Mouse (Mus musculus): ENCODE measurements at regions not wholly inside any gene's neighbourhood (a gene's known extent, or its start where the extent isn't known, plus 50 kb on each side); places are given as distances from the start of the nearest gene placed in this dataset.

DNA sequence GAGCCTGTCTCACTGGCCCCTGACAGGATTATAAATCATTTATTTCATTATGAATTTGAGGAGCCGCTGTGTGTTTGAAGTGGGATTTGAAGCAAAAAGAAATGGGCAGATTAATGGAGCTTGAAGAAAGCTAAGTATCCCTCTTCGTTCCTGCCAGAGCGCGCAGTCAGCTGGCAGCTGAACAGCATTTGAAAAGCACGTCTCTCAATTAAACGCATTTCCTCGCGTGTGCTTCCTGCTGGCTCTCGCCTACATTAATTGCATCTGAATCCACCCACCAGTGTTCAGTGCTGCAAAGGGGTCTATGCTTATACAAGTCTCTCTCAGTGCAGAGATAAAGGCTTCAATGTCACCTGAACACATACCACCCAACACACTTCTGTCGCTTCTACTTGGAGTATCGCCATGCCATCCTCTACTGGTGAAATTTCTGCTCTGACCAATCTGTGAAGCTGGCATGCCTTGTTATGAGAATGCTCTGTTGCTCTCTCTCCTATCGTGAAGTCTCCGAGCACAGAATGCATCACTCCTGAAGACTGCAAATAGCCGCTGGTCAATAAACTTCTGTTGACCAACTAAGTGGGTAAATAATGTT lies 235.3 kb downstream of the Mycn start:
- DNase-seq (ENCODE audit: low read depth, low spot score), result no peak

GRCm38 (mm10) chr12:12701735-12702134 lies 240.0 kb downstream of the Mycn start:
- no peak for DNase-seq (ENCODE audit: low read depth, low spot score)

DNA sequence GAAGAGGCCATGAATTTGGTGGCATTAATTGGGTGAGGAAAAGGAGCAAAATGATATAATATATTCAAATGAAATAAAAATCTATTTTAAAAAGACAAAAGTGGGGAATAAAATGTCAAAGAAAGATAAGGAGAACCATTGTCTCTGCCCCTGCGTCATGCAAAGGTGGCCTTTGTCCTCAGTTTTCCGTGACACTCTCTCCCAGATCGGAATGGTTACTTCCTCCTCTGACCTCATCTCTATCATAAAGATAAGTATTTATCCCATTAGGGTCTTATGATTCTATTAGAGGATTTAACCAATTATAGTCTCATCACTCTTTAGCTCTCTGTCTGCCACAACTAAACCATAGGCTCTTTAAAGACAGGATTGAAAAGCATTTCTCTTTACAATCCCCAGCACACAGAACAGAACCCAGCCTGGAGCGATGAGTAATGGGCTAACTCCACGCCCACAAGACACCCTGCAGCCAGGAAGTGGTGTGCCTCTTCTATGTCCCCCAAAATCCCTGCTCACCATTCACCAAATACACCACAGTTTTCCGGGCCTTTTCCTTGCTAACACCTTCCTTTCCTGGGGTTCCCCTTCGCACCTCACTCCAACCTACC lies 240.6 kb downstream of the Mycn start:
- no peak for DNase-seq (ENCODE audit: low read depth, low spot score)

DNA sequence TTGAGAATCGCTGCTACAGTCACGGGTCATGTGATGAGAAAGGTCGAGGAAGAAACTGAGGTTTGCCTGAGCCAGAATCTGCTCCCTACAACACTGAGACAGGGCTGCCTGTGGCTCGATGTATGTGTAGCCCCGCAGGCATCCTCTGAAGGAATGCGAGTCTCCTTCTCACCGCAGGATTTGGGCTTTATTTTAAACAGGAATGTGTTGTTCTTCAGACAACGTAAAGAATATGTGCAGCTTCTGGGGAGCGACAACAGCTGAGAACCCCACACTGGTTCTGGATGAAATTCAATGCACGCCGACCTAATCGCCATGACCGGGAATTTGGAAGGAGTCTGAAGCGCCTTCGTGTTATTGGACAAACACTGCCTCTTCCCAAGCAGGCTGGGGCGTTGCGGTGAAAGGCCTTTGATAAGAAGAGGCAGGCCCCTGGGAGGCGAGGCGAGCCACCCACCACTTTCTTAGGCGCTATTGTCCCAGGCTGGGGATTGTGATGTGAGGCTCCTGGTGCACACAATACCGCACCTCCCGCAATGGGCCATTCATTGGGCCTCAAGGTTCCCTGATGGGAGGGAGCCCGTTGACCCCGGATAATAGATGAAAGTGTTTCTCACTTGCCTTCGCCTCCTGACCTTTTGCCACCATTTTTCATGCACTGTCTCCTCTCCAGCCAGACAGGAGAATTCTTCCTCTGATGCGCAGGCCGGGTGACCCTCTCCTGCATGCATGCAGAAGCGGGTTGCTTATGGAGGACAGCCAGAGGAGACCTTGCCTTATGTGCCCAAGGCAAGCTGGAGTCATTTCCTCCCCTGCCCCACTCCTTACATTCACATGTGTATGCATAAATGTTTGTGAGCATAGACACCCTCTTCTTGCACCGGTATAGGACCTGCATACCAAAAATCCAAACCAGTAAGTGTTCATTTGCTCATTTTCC lies 247.6 kb downstream of the Mycn start:
- no peak for DNase-seq (ENCODE audit: low read depth, low spot score)

DNA sequence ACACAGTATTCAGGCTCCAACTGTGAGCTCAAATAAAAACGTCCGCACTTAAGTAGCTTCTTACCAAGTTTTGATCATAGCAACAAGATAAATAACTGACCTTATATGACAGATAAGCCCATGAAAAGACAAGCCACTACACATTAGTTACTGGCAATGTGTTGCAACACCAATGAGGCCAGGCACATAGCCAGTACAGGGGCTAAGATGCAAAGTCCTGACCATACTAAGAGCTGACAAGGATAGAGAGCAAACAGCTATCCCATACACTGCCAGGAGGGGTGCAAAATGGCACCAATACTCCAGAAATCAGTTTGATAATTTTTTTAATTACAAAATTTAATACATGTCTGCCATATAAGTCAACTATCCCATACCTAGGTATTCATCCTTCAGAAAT lies 254.3 kb downstream of the Mycn start:
- DNase-seq (ENCODE audit: low read depth, low spot score), result no peak

GRCm38 (mm10) chr12:12685217-12685522 lies 256.5 kb downstream of the Mycn start:
- no peak for DNase-seq (ENCODE audit: low read depth, low spot score)

- DNase-seq (ENCODE audit: low read depth, low spot score), result no peak
Observed at GRCm38 (mm10) chr12:12684481-12685216, 257.1 kb downstream of the Mycn start.

GRCm38 (mm10) chr12:12683733-12684470 lies 257.8 kb downstream of the Mycn start:
- DNase-seq (ENCODE audit: low read depth, low spot score), result no peak

GRCm38 (mm10) chr12:12681101-12681500 lies 260.6 kb downstream of the Mycn start:
- DNase-seq (ENCODE audit: low read depth, low spot score), result no peak

DNA sequence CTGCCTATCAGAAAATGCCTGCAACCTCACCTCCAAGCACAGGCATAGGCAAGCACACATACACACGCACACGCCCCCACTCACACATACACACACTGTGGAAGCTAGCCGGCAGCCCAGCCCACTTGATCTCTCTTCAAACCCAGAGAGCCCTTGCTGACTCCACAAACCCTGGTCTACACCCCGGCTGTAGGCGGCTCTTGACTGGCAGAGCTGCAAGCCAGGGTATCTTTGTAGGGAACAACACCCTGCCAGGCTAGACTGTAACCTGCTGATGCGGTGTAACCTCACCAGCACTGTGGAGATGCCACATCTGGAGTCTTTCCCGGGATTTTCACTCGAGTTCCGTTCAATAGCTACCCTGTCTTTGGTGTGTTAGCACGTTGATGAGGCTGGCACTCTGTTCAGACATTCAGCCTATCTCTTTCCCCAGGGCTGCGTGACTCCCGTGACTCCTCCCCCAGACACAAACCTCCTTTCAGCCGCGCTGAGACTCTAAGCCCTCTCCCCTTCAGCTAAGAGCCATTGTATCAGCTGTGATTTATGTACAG lies 261.3 kb downstream of the Mycn start:
- no peak for DNase-seq (ENCODE audit: low read depth, low spot score)

DNA sequence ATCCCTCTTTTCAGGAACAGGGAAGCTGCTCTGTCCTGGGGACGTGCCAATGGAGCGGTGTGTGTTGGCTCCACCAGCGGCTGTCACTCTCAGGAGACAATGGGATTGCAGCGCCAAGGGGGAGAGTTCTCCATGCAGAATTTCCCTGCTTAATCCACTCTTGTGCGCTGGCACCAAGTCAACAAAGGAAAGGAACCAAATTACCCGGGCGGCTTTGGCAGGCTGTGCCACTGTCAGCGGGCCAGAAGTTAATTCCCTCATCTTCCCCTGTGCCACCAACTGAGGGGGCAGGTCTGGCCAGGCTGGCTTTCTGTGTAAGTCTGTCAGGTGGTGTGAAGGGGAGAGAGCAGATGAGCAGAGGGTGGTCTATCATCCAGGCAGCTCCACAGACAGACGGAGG lies 265.0 kb downstream of the Mycn start:
- DNase-seq (ENCODE audit: low read depth, low spot score), result no peak

GRCm38 (mm10) chr12:12669931-12670330 lies 271.8 kb downstream of the Mycn start:
- no peak for DNase-seq (ENCODE audit: low read depth, low spot score)

GRCm38 (mm10) chr12:12668919-12669318 lies 272.8 kb downstream of the Mycn start:
- no peak for DNase-seq (ENCODE audit: low read depth, low spot score)

DNA sequence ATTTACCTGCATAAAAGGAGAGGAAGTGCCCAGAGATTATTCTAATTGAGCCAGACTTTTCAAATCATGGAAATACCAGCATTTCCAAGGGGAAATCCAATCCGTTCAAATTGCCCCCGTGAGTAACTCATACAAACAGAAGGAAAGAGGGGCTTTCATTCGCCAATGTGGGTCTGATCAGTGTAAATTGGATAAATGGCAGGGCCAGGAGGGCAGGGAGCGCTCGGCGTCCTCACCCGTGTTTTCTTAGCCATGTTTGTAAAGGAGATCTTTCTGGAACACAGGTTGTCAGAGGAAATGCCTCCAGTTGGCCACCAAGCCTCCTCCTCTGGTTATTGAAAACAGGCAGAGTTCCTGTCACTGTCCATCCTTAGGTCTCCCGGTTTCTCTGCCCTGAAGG lies 286.1 kb downstream of the Mycn start:
- DNase-seq (ENCODE audit: low read depth, low spot score), result no peak

DNA sequence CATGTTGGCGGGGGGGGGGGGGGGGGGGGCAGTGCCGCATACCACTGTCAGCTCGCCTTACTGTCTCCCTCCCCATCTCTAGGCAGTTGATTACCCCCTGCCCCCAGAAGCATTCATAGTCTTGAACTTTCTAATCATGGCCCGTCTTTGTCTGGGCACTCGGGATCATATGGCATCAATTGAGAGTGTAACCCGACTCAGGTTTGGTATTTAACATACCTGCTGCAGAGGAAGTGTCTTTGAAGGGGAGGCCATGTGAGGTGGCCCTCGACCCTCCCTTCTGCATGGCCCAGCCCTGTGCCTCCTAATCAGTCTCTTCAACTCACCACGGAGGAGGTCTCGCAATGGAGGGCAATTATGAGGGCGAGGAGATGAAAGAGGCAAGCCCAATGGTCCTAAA lies 286.5 kb downstream of the Mycn start:
- no peak for DNase-seq (ENCODE audit: low read depth, low spot score)

- no peak for DNase-seq (ENCODE audit: low read depth, low spot score)
Observed at GRCm38 (mm10) chr12:12652361-12652760, 289.4 kb downstream of the Mycn start.

- DNase-seq (ENCODE audit: low read depth, low spot score), result no peak
Observed at GRCm38 (mm10) chr12:12650309-12650708, 291.4 kb downstream of the Mycn start.

DNA sequence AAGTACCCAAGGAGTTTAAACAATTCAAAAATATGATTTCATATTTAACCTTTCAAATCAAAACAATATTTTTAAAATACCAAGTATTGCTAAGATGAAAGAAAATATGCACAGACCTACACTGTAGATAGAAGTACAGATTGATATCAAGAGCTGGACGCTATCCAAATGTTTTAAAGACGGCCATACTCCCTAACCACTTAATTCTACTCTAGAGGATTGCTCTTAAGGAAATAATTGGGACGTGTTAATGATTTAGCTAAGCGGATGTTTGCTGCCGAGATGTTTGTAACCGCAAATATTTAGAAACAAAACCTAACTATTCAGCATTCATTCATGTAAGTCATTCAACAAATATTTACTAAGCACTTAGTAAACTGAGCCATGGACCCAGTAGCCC lies 294.2 kb downstream of the Mycn start:
- DNase-seq (ENCODE audit: low read depth, low spot score), result no peak

DNA sequence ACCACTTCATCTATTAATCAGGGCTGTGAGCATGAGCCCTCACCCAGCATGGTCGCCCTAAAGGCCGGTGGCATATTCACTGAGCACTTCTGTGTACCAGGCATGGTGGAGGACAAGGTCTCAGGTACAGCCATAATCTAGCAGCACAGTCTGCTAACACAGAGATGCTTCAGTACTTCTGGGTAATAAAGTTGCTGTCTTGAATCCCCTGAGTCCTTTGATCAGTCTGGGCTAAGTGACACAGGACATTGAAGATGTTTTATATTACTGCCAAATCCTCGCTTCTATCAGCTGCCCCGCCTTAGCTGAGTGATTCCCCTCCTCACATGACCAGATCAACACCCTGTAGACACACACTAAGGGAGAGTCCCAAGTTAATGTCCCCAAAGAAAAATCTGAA lies 296.5 kb downstream of the Mycn start:
- no peak for DNase-seq (ENCODE audit: low read depth, low spot score)

DNA sequence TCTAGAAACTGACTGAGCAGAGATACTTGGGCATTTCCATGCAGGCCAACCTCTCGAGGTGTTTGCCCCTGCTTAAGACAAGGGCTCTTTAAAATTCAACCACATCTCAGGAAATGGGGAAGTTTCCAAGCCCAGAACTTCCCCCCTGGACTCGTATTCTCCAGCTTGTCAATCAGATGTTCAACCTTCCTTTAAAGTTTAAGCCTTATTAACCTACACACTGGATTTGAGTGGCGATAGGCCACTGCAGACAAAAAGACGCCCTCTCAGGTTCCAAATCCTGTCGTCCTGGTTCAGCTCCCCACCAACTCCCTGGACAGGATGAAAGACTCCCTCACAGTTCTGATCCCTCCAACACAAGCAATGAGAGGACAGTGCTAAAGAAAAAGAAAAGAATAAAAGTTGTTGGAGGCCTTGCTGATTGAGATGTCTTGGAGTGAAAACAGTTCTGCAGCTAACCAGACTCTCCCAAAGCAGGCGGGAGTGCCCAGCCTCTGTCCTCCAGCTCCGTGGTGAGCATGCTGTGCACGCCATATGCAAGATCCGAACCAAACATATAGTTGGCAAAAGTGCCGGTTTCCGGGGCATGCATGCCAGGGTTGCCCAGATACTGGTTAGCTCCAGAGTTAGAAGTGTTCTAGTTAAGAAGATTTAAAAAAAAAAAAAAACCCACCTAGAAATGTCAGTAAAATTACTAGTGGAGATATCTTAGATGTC lies 298.3 kb downstream of the Mycn start:
- DNase-seq (ENCODE audit: low read depth, low spot score), result no peak

DNA sequence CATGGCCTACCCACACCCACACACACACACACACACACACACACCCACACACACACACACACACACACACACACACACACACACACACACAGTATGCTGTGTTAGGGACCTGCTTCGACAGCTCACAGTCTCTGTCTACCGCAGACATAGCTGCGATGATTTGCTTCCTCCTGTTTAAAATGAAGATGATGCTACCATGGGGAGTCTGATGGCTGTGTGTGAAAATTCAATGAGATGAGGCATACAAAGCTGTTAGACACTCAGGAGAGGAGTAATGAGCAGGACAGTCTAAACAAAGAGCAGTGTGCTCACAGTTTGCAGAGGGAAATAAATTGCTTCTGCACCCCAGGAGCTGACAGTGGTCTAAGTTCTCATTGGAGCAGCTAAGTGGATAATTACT lies 306.4 kb downstream of the Mycn start:
- no peak for DNase-seq (ENCODE audit: low read depth, low spot score)

Measured in CD4-positive helper T cell, adult 2 months (primary cell).